Mouse (Mus musculus): ENCODE measurements around the gene Kat5. TPM values are rescaled to one million over a fixed set of nuclear protein-coding genes. Genes with fewer than 3 reads are reported as not detected.

The Kat5 gene
- total and polyA plus RNA-seq, 3 experiments = 54.5 to 67.6 TPM; not detected in 1

DNA sequence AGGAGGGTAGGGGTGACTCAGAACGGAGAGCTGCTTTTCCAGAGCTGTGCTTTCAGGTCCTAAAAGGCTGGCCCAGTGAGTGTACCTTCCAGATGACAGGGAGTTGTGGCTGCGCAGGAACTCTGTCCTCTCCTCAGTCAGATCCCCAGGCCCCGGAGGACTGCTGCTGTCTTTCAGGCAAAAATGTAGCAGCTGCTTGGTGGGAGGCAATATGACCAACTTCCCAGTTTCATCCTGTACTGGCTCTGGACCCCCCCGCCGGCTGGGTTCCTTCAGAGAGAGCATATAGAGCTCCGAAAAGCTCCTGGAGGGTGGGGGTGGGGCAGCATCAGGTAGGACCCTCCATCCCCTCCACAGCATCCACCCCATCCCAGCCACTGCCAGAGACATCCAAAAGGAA is 42.5 kb upstream of the Kat5 start:
- H3K79me2 ChIP-seq (ENCODE audit: control insufficient read depth, insufficient read depth, low read length, poor library complexity) = no peaks in the 10 kb centered on the region
- no peaks in the 10 kb centered on the region for H3K27me3 ChIP-seq (ENCODE audit: control insufficient read depth in 1 of 2, insufficient read depth in 2 of 2, low read length in 2 of 2)
- H3K27ac ChIP-seq (ENCODE audit: control insufficient read depth, low read depth, low read length) = no peak overlapping the region
- H3K9me3 ChIP-seq (replicated peaks; ENCODE audit: insufficient read depth, low read length) = no peaks in the 10 kb centered on the region
- DNase-seq (ENCODE audit: low read depth, low spot score) = no peak
- no peak overlapping the region for H3K9ac ChIP-seq (ENCODE audit: control insufficient read depth, low read depth, low read length, poor library complexity, severe bottlenecking)
- no peak for TF ChIP-seq TAL1 (IDR thresholded peaks at IDR 0.05; ENCODE audit: low read length)
- TF ChIP-seq ETS1 (IDR thresholded peaks at IDR 0.05; ENCODE audit: low read depth, low read length) = no peak
- no peak for TF ChIP-seq CTCF (IDR thresholded peaks at IDR 0.05 in 2 of 3, conservative IDR thresholded peaks at IDR 0.05 in 1 of 3; ENCODE audit: control insufficient read depth in 1 of 3, insufficient read depth in 1 of 3, low read depth in 2 of 3, low read length in 3 of 3, poor library complexity in 1 of 3, severe bottlenecking in 1 of 3)
- TF ChIP-seq POLR2AphosphoS2 (IDR thresholded peaks at IDR 0.05; ENCODE audit: low read length) = no peak
- no peak for TF ChIP-seq CHD2 (IDR thresholded peaks at IDR 0.05; ENCODE audit: low read length)
- no peak for TF ChIP-seq ZC3H11A (IDR thresholded peaks at IDR 0.05; ENCODE audit: low read depth, low read length)
- no peak for TF ChIP-seq E2F4 (IDR thresholded peaks at IDR 0.05; ENCODE audit: borderline replicate concordance, low read depth, low read length)
- no peak for TF ChIP-seq MEF2A (IDR thresholded peaks at IDR 0.05; ENCODE audit: extremely low read depth, insufficient replicate concordance, low read depth, low read length, poor library complexity, severe bottlenecking)
- TF ChIP-seq TCF12 (IDR thresholded peaks at IDR 0.05; ENCODE audit: low read depth, low read length) = no peak
- no peak for TF ChIP-seq SIN3A (IDR thresholded peaks at IDR 0.05; ENCODE audit: low read length)
- TF ChIP-seq ZNF384 (IDR thresholded peaks at IDR 0.05; ENCODE audit: low read depth, low read length) = no peak
- no peak for TF ChIP-seq MAFK (IDR thresholded peaks at IDR 0.05; ENCODE audit: borderline replicate concordance, low read depth, low read length)
- no peak for TF ChIP-seq MXI1 (IDR thresholded peaks at IDR 0.05; ENCODE audit: low read depth, low read length)
- TF ChIP-seq POLR2A (IDR thresholded peaks at IDR 0.05; ENCODE audit: control insufficient read depth in 1 of 2, insufficient read depth in 1 of 2, low read depth in 1 of 2, low read length in 2 of 2, poor library complexity in 1 of 2) = no peak
- TF ChIP-seq NRF1 (IDR thresholded peaks at IDR 0.05; ENCODE audit: insufficient read depth, low read depth, low read length, poor library complexity, severe bottlenecking) = no peak
- no peak for TF ChIP-seq JUND (IDR thresholded peaks at IDR 0.05; ENCODE audit: low read depth, low read length)
- TF ChIP-seq ZMIZ1 (IDR thresholded peaks at IDR 0.05; ENCODE audit: low read depth, low read length) = no peak
- H3K4me1 ChIP-seq (ENCODE audit: control insufficient read depth in 1 of 2, insufficient read depth in 2 of 2, low read length in 2 of 2) = 0 out of 4 replicates have a peak, but pooled peaks cover 0 to 4% of the 10 kb centered on the region in 2 experiments
- peaks cover 0 to under 1% of the 10 kb centered on the region in 2 experiments; a peak in 1 of 4 replicates for H3K36me3 ChIP-seq (ENCODE audit: control insufficient read depth in 1 of 2, insufficient read depth in 2 of 2, low read length in 2 of 2)
- no peak overlapping the region for H3K4me3 ChIP-seq (ENCODE audit: control insufficient read depth in 1 of 2, insufficient read depth in 1 of 2, low read depth in 2 of 2, low read length in 2 of 2)

GRCm38 (mm10) chr19:5651502-5652274 is 41.7 kb upstream of the Kat5 start:
- DNase-seq (ENCODE audit: low read depth, low spot score) = no peak
- no peaks in the 10 kb centered on the region for H3K79me2 ChIP-seq (ENCODE audit: control insufficient read depth, insufficient read depth, low read length, poor library complexity)
- TF ChIP-seq TCF12 (IDR thresholded peaks at IDR 0.05; ENCODE audit: low read depth, low read length) = no peak
- no peak for TF ChIP-seq MAFK (IDR thresholded peaks at IDR 0.05; ENCODE audit: borderline replicate concordance, low read depth, low read length)
- TF ChIP-seq ZMIZ1 (IDR thresholded peaks at IDR 0.05; ENCODE audit: low read depth, low read length) = no peak
- no peak for TF ChIP-seq E2F4 (IDR thresholded peaks at IDR 0.05; ENCODE audit: borderline replicate concordance, low read depth, low read length)
- TF ChIP-seq POLR2AphosphoS5 (IDR thresholded peaks at IDR 0.05; ENCODE audit: borderline replicate concordance, low read depth, low read length) = no peak
- no peak for TF ChIP-seq GABPA (IDR thresholded peaks at IDR 0.05; ENCODE audit: low read depth, low read length)
- TF ChIP-seq KAT2A (conservative IDR thresholded peaks at IDR 0.05; ENCODE audit: low read depth, low read length) = no peak
- TF ChIP-seq MAX (IDR thresholded peaks at IDR 0.05; ENCODE audit: low read length) = no peak
- TF ChIP-seq CTCF (IDR thresholded peaks at IDR 0.05 in 2 of 3, conservative IDR thresholded peaks at IDR 0.05 in 1 of 3; ENCODE audit: control insufficient read depth in 1 of 3, insufficient read depth in 1 of 3, low read depth in 2 of 3, low read length in 3 of 3, poor library complexity in 1 of 3, severe bottlenecking in 1 of 3) = no peak
- TF ChIP-seq NELFE (IDR thresholded peaks at IDR 0.05; ENCODE audit: low read depth, low read length) = no peak
- no peak for TF ChIP-seq POLR2A (IDR thresholded peaks at IDR 0.05; ENCODE audit: control insufficient read depth in 1 of 2, insufficient read depth in 1 of 2, low read depth in 1 of 2, low read length in 2 of 2, poor library complexity in 1 of 2)
- TF ChIP-seq MEF2A (IDR thresholded peaks at IDR 0.05; ENCODE audit: extremely low read depth, insufficient replicate concordance, low read depth, low read length, poor library complexity, severe bottlenecking) = no peak
- TF ChIP-seq ZC3H11A (IDR thresholded peaks at IDR 0.05; ENCODE audit: low read depth, low read length) = no peak
- no peak for TF ChIP-seq TBP (IDR thresholded peaks at IDR 0.05; ENCODE audit: low read depth, low read length)
- TF ChIP-seq BHLHE40 (IDR thresholded peaks at IDR 0.05; ENCODE audit: borderline replicate concordance, low read depth, low read length) = no peak
- no peak for TF ChIP-seq USF1 (IDR thresholded peaks at IDR 0.05; ENCODE audit: low read depth, low read length)
- no peak for TF ChIP-seq HCFC1 (IDR thresholded peaks at IDR 0.05; ENCODE audit: low read depth, low read length)
- TF ChIP-seq ZKSCAN1 (IDR thresholded peaks at IDR 0.05; ENCODE audit: low read depth, low read length) = no peak
- H3K9ac ChIP-seq (ENCODE audit: control insufficient read depth, low read depth, low read length, poor library complexity, severe bottlenecking) = no peak overlapping the region
- H3K4me1 ChIP-seq (ENCODE audit: control insufficient read depth in 1 of 2, insufficient read depth in 2 of 2, low read length in 2 of 2) = 0 out of 4 replicates have a peak, but pooled peaks cover 0 to 4% of the 10 kb centered on the region in 2 experiments
- no peak overlapping the region for H3K4me3 ChIP-seq (ENCODE audit: control insufficient read depth in 1 of 2, insufficient read depth in 1 of 2, low read depth in 2 of 2, low read length in 2 of 2)
- no peaks in the 10 kb centered on the region for H3K27me3 ChIP-seq (ENCODE audit: control insufficient read depth in 1 of 2, insufficient read depth in 2 of 2, low read length in 2 of 2)
- H3K27ac ChIP-seq (ENCODE audit: control insufficient read depth, low read depth, low read length) = no peak overlapping the region
- H3K9me3 ChIP-seq (replicated peaks; ENCODE audit: insufficient read depth, low read length) = no peaks in the 10 kb centered on the region
- peaks cover 0 to 2% of the 10 kb centered on the region in 2 experiments; a peak in 1 of 4 replicates for H3K36me3 ChIP-seq (ENCODE audit: control insufficient read depth in 1 of 2, insufficient read depth in 2 of 2, low read length in 2 of 2)

Data from MEL (cell line).